Mouse (Mus musculus) E14TG2a.4 (cell line): Measurements from ENCODE around the gene Gramd1b.

ENCODE experiments used
- H3K27me3 ChIP-seq: 2 replicates; pipeline ENCODE4 v1.6.1; 2014; ENCODE audit warnings: low read length, control low read depth; ENCODE audit not compliant: insufficient read depth
- H3K36me3 ChIP-seq: 2 replicates; pipeline ENCODE4 v1.6.1; 2014; ENCODE audit warnings: low read length, control low read depth; ENCODE audit not compliant: insufficient read depth
- H3K4me1 ChIP-seq: replicated peaks from 2 replicates; pipeline ENCODE4 v1.6.1; 2014; ENCODE audit warnings: low read depth, low read length, control low read depth
- H3K4me3 ChIP-seq: replicated peaks from 2 replicates; pipeline ENCODE4 v1.5.1; 2014; ENCODE audit warnings: mild to moderate bottlenecking, low read length
- H3K9me3 ChIP-seq: 2 replicates; pipeline ENCODE4 v1.6.1; 2014; ENCODE audit warnings: low read length, control low read depth
- CTCF ChIP-seq: conservative IDR thresholded peaks from 2 replicates; pipeline ENCODE4 v1.5.1; 2014; ENCODE audit warnings: low read length
- NANOG ChIP-seq: IDR thresholded peaks from 2 replicates; pipeline ENCODE4 v1.6.1; 2014; ENCODE audit warnings: borderline replicate concordance, low read length, mixed read lengths
- POU5F1 ChIP-seq: IDR thresholded peaks from 2 replicates; pipeline ENCODE4 v1.6.1; 2014; ENCODE audit warnings: low read length, borderline replicate concordance

Gramd1b gene

GRCm38 (mm10) chr9:40348714-40349233 lies 182.4 kb downstream of the Gramd1b start:
- TF ChIP-seq CTCF: no peak
- no peak for TF ChIP-seq POU5F1
- no peak for TF ChIP-seq NANOG
- Histone ChIP-seq H3K36me3 (no peaks in the 10 kb centered on the region), H3K9me3 (no peaks in the 10 kb centered on the region), H3K4me3 (no peak overlapping the region), H3K4me1 (peaks cover 27% of the 10 kb centered on the region), H3K27me3 (no peaks in the 10 kb centered on the region; the same call in 1 of the 2 replicates)

DNA sequence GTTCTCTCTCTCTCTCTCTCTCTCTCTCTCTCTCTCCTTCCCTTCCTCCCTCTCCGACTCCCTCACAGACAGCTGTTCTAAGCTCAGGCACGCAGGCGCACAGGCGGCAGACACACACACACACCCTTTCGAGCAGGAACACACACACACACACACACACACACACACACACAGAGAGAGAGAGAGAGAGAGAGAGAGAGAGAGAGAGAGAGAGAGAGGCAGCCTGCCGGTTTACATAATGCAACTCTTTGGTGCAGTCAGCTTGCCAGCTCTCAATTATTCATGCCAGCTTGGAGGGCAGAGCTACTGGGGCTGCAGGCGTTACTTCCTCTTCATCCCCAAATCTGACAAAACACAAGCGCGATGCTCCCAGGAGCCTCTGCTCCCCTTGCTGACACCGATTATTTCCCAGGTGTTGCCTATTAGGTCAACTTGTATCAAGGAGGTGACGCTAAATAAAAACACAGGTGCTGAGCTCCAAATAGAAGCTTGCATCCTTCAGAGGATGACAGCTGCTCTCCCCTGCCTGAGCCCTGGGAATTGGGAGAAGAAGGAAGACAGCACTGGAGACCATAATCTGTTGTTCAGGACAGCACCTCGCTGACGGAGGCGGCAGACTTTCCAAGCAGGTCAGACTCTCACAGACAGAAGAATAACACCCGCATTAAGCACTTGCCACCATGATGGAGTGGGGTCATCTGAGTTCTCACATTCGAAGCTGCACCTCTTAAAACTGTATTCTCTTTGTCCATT lies 184.8 kb downstream of the Gramd1b start:
- H3K4me3 ChIP-seq: peak overlapping the region; percentile 45; the same call in 1 of the 2 replicates
- H3K27me3 ChIP-seq: no peaks in the 10 kb centered on the region; the same call in 1 of the 2 replicates
- peaks cover 35% of the 10 kb centered on the region for H3K4me1 ChIP-seq
- no peak for TF ChIP-seq NANOG
- no peak for TF ChIP-seq CTCF
- TF ChIP-seq POU5F1: no peak
- H3K36me3 ChIP-seq: no peaks in the 10 kb centered on the region
- H3K9me3 ChIP-seq: no peaks in the 10 kb centered on the region

GRCm38 (mm10) chr9:40345493-40346231 lies 185.5 kb downstream of the Gramd1b start:
- TF ChIP-seq CTCF (no peak), POU5F1 (no peak), NANOG (no peak)

GRCm38 (mm10) chr9:40344801-40345492 lies 186.2 kb downstream of the Gramd1b start:
- peaks cover 42% of the 10 kb centered on the region for H3K4me1 ChIP-seq
- H3K36me3 ChIP-seq: no peaks in the 10 kb centered on the region
- no peaks in the 10 kb centered on the region; the same call in 1 of the 2 replicates for H3K27me3 ChIP-seq
- TF ChIP-seq NANOG: no peak
- no peak for TF ChIP-seq POU5F1
- TF ChIP-seq CTCF: no peak
- H3K9me3 ChIP-seq: no peaks in the 10 kb centered on the region
- peak overlapping the region; percentile 45; the same call in 1 of the 2 replicates for H3K4me3 ChIP-seq

More at GRCm38 (mm10) chr9:40345493-40346231, 185.5 kb downstream of the Gramd1b start:
- Histone ChIP-seq H3K4me3 (peak overlapping the region; percentile 45), H3K9me3 (no peaks in the 10 kb centered on the region), H3K36me3 (no peaks in the 10 kb centered on the region), H3K4me1 (peaks cover 35% of the 10 kb centered on the region), H3K27me3 (no peaks in the 10 kb centered on the region; the same call in 1 of the 2 replicates)

GRCm38 (mm10) chr9:40343828-40344227 lies 187.4 kb downstream of the Gramd1b start:
- no peak for TF ChIP-seq NANOG
- no peak for TF ChIP-seq POU5F1
- TF ChIP-seq CTCF: no peak
- Histone ChIP-seq H3K36me3 (no peaks in the 10 kb centered on the region), H3K27me3 (no peaks in the 10 kb centered on the region; the same call in 1 of the 2 replicates), H3K4me3 (no peak overlapping the region), H3K9me3 (no peaks in the 10 kb centered on the region), H3K4me1 (peaks cover 51% of the 10 kb centered on the region)

DNA sequence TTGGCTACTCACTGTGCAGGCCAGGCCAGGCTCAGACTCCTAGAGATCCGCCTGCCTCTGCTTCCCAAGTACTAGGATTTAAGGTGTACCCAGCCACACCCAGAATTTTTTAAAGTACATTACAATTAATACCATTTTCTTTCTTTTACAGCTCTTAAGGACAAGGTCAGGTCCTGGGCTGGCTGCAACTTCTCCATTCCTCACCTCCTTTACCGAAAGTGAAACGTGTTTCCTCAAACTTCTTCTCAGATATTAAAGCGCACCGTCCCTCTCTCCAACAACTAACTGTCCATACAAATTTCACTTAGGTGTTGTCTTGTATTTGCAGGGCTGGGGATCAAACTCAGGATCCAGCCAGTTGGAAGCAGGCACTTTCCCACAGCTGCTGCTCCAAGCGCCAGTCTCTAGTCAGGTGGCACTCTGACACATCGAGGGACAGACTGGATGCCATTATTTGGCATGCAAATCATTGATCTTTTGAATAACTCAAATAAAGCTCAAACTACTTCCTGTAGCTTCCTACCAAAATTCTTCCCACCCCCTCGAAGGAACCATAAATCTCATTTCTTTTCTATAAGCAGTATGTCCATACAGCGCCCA lies 188.0 kb downstream of the Gramd1b start:
- H3K36me3 ChIP-seq: no peaks in the 10 kb centered on the region
- TF ChIP-seq POU5F1: no peak
- no peak for TF ChIP-seq CTCF
- no peak for TF ChIP-seq NANOG
- H3K4me3 ChIP-seq: no peak overlapping the region
- H3K27me3 ChIP-seq: no peaks in the 10 kb centered on the region; the same call in 1 of the 2 replicates
- H3K9me3 ChIP-seq: no peaks in the 10 kb centered on the region
- peaks cover 51% of the 10 kb centered on the region for H3K4me1 ChIP-seq

- Histone ChIP-seq H3K4me3 (no peak overlapping the region), H3K9me3 (no peaks in the 10 kb centered on the region), H3K27me3 (no peaks in the 10 kb centered on the region), H3K4me1 (peaks cover 56% of the 10 kb centered on the region), H3K36me3 (no peaks in the 10 kb centered on the region)
- TF ChIP-seq NANOG (no peak), CTCF (no peak), POU5F1 (no peak)
Observed at GRCm38 (mm10) chr9:40342101-40342500, 189.1 kb downstream of the Gramd1b start.

GRCm38 (mm10) chr9:40339578-40339977 lies 191.6 kb downstream of the Gramd1b start:
- Histone ChIP-seq H3K27me3 (no peaks in the 10 kb centered on the region), H3K4me3 (no peak overlapping the region), H3K36me3 (no peaks in the 10 kb centered on the region), H3K4me1 (peaks cover 61% of the 10 kb centered on the region), H3K9me3 (no peaks in the 10 kb centered on the region)
- no peak for TF ChIP-seq POU5F1
- no peak for TF ChIP-seq CTCF
- TF ChIP-seq NANOG: no peak
